Mouse (Mus musculus): Measurements from ENCODE around the gene Zkscan14. TPM values are rescaled to one million over a fixed set of nuclear protein-coding genes. Genes with fewer than 3 reads are reported as not detected.

The Zkscan14 gene
- polyA plus RNA-seq, 2 experiments, result 2.2 to 4.3 TPM

DNA sequence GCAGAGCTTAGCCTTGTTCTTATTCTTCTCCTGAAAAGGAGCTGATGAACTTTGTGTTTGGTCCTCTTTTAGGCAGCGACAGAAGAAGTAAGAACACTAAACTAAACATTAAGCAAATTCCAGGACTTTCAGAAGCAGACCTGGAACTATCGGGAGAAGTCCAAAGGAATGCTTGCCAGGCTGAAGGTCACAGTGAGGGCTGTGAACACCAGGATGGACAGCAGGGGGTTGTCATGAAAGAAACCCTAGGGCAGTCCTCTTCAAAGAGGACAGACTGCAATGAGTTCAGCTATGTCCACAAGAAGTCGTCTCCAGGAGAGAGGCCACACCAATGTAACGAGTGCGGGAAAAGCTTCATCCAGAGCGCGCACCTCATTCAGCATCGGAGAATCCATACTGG is 18.3 kb upstream of the Zkscan14 start:
- DNase-seq (ENCODE audit: low read depth in 3 of 3, low spot score in 3 of 3) (no peak), ATAC-seq (ENCODE audit: insufficient read depth) (no peak)
- Histone ChIP-seq H3K4me2 (ENCODE audit: low read depth) (no peak overlapping the region), H3K27ac (no peak overlapping the region), H3K4me1 (replicated peaks; ENCODE audit: control insufficient read depth in 2 of 2, insufficient read depth in 2 of 2, low read length in 1 of 2) (0 out of 4 replicates have a peak, but pooled peaks cover 0 to 1% of the 10 kb centered on the region in 2 experiments), H3K27me3 (ENCODE audit: control insufficient read depth, insufficient read depth, low read length) (no peaks in the 10 kb centered on the region), H3K36me3 (replicated peaks; ENCODE audit: control insufficient read depth, insufficient read depth, low read depth) (peaks cover 10% of the 10 kb centered on the region), H3K9ac (replicated peaks) (no peak overlapping the region), H3K4me3 (ENCODE audit: insufficient read depth in 1 of 2, low read depth in 2 of 2, low read length in 2 of 2) (no peak overlapping the region), H3K9me3 (ENCODE audit: control insufficient read depth, low read length) (no peaks in the 10 kb centered on the region)
- no peak for TF ChIP-seq EP300 (IDR thresholded peaks at IDR 0.05; ENCODE audit: low read depth)
- no peak for TF ChIP-seq CTCF (IDR thresholded peaks at IDR 0.05; ENCODE audit: low read depth)
- 89% methylated on average over 8 of the region's 8 CpGs for WGBS (ENCODE audit: insufficient replicate concordance)

GRCm38 (mm10) chr5:145218671-145219070 is 17.0 kb upstream of the Zkscan14 start:
- no peak overlapping the region for H3K4me3 ChIP-seq (ENCODE audit: insufficient read depth in 1 of 2, low read depth in 2 of 2, low read length in 2 of 2)
- H3K36me3 ChIP-seq (replicated peaks; ENCODE audit: control insufficient read depth, insufficient read depth, low read depth), result peaks cover 10% of the 10 kb centered on the region
- ATAC-seq (ENCODE audit: insufficient read depth) (no peak), DNase-seq (ENCODE audit: low read depth in 3 of 3, low spot score in 3 of 3) (no peak)
- no peak overlapping the region for H3K27ac ChIP-seq
- H3K4me2 ChIP-seq (ENCODE audit: low read depth), result no peak overlapping the region
- no peaks in the 10 kb centered on the region for H3K9me3 ChIP-seq (ENCODE audit: control insufficient read depth, low read length)
- WGBS (ENCODE audit: insufficient replicate concordance), result 86% methylated on average over 20 of the region's 20 CpGs
- TF ChIP-seq CTCF (IDR thresholded peaks at IDR 0.05; ENCODE audit: low read depth) (no peak), EP300 (IDR thresholded peaks at IDR 0.05; ENCODE audit: low read depth) (no peak)
- no peak overlapping the region for H3K9ac ChIP-seq (replicated peaks)
- 0 out of 4 replicates have a peak, but pooled peaks cover 0 to 1% of the 10 kb centered on the region in 2 experiments for H3K4me1 ChIP-seq (replicated peaks; ENCODE audit: control insufficient read depth in 2 of 2, insufficient read depth in 2 of 2, low read length in 1 of 2)
- H3K27me3 ChIP-seq (ENCODE audit: control insufficient read depth, insufficient read depth, low read length), result no peaks in the 10 kb centered on the region

GRCm38 (mm10) chr5:145218206-145218605 is 16.5 kb upstream of the Zkscan14 start:
- Histone ChIP-seq H3K4me2 (ENCODE audit: low read depth) (no peak overlapping the region), H3K27ac (no peak overlapping the region), H3K9me3 (ENCODE audit: control insufficient read depth, low read length) (no peaks in the 10 kb centered on the region), H3K36me3 (replicated peaks; ENCODE audit: control insufficient read depth, insufficient read depth, low read depth) (peaks cover 10% of the 10 kb centered on the region), H3K27me3 (ENCODE audit: control insufficient read depth, insufficient read depth, low read length) (no peaks in the 10 kb centered on the region), H3K4me3 (ENCODE audit: insufficient read depth in 1 of 2, low read depth in 2 of 2, low read length in 2 of 2) (no peak overlapping the region), H3K9ac (replicated peaks) (no peak overlapping the region), H3K4me1 (replicated peaks; ENCODE audit: control insufficient read depth in 2 of 2, insufficient read depth in 2 of 2, low read length in 1 of 2) (0 out of 4 replicates have a peak, but pooled peaks cover 0 to 1% of the 10 kb centered on the region in 2 experiments)
- ATAC-seq (ENCODE audit: insufficient read depth) (no peak), DNase-seq (ENCODE audit: low read depth in 3 of 3, low spot score in 3 of 3) (no peak)
- no peak for TF ChIP-seq CTCF (IDR thresholded peaks at IDR 0.05; ENCODE audit: low read depth)
- TF ChIP-seq EP300 (IDR thresholded peaks at IDR 0.05; ENCODE audit: low read depth), result no peak
- WGBS (ENCODE audit: insufficient replicate concordance), result 89% methylated on average over 21 of the region's 21 CpGs

GRCm38 (mm10) chr5:145217746-145218145 is 16.1 kb upstream of the Zkscan14 start:
- Histone ChIP-seq H3K4me3 (ENCODE audit: insufficient read depth in 1 of 2, low read depth in 2 of 2, low read length in 2 of 2) (no peak overlapping the region), H3K27me3 (ENCODE audit: control insufficient read depth, insufficient read depth, low read length) (no peaks in the 10 kb centered on the region), H3K9ac (replicated peaks) (no peak overlapping the region), H3K4me1 (replicated peaks; ENCODE audit: control insufficient read depth in 2 of 2, insufficient read depth in 2 of 2, low read length in 1 of 2) (no peaks in the 10 kb centered on the region), H3K27ac (no peak overlapping the region), H3K4me2 (ENCODE audit: low read depth) (no peak overlapping the region), H3K9me3 (ENCODE audit: control insufficient read depth, low read length) (no peaks in the 10 kb centered on the region), H3K36me3 (replicated peaks; ENCODE audit: control insufficient read depth, insufficient read depth, low read depth) (peaks cover 10% of the 10 kb centered on the region)
- DNase-seq (ENCODE audit: low read depth in 3 of 3, low spot score in 3 of 3) (no peak), ATAC-seq (ENCODE audit: insufficient read depth) (no peak; the same call in 1 of the 2 replicates)
- TF ChIP-seq EP300 (IDR thresholded peaks at IDR 0.05; ENCODE audit: low read depth), result no peak
- TF ChIP-seq CTCF (IDR thresholded peaks at IDR 0.05; ENCODE audit: low read depth), result no peak
- 65% methylated on average over 6 of the region's 6 CpGs for WGBS (ENCODE audit: insufficient replicate concordance)

- H3K9ac ChIP-seq (replicated peaks), result no peak overlapping the region
- H3K36me3 ChIP-seq (replicated peaks; ENCODE audit: control insufficient read depth, insufficient read depth, low read depth), result peaks cover 5% of the 10 kb centered on the region
- DNase-seq (ENCODE audit: low read depth in 3 of 3, low spot score in 3 of 3) (no peak), ATAC-seq (ENCODE audit: insufficient read depth) (0 out of 2 replicates have a peak, but pooled peaks have one; percentile 25)
- H3K4me1 ChIP-seq (replicated peaks; ENCODE audit: control insufficient read depth in 2 of 2, insufficient read depth in 2 of 2, low read length in 1 of 2), result no peaks in the 10 kb centered on the region
- TF ChIP-seq EP300 (IDR thresholded peaks at IDR 0.05; ENCODE audit: low read depth), result no peak
- peak; percentile 62 for TF ChIP-seq CTCF (IDR thresholded peaks at IDR 0.05; ENCODE audit: low read depth)
- no peak overlapping the region for H3K4me3 ChIP-seq (ENCODE audit: insufficient read depth in 1 of 2, low read depth in 2 of 2, low read length in 2 of 2)
- H3K9me3 ChIP-seq (ENCODE audit: control insufficient read depth, low read length), result no peaks in the 10 kb centered on the region
- H3K27me3 ChIP-seq (ENCODE audit: control insufficient read depth, insufficient read depth, low read length), result no peaks in the 10 kb centered on the region
- WGBS (ENCODE audit: insufficient replicate concordance), result 60% methylated on average over 4 of the region's 4 CpGs
- no peak overlapping the region for H3K4me2 ChIP-seq (ENCODE audit: low read depth)
- no peak overlapping the region for H3K27ac ChIP-seq
These were observed 13.0 kb upstream of the Zkscan14 start for GRCm38 (mm10) chr5:145214679-145215078.
